Mouse (Mus musculus) limb, embryonic 13.5 days (tissue): ENCODE results near the gene Tarbp1. TPM values are rescaled to one million over a fixed set of nuclear protein-coding genes. Genes with fewer than 3 reads are reported as not detected.
"Not testable (repeated sequence)": the region's sequence is repeated elsewhere in the genome, so short reads cannot be mapped to it uniquely, and the experiment has no call there.

Experiments used
- ATAC-seq: fragments of 200-750 bp; cut with Nextera tagmentation; 2 replicates; pipeline ENCODE4 v1.8.0; 2017; ENCODE audit warnings: low read depth, moderate number of reproducible peaks, moderate TSS enrichment; ENCODE audit not compliant: low FRiP score
- H3K27ac ChIP-seq: fragments of 300-500 bp; sonication (generic); 2 replicates; pipeline ENCODE4 v1.5.1; 2015; ENCODE audit warnings: inconsistent platforms, mild to moderate bottlenecking, moderate library complexity
- H3K27me3 ChIP-seq: fragments of 300-500 bp; sonication (generic); 2 replicates; pipeline ENCODE4 v1.6.1; 2015; ENCODE audit warnings: mild to moderate bottlenecking, inconsistent platforms
- H3K36me3 ChIP-seq: fragments of 300-500 bp; sonication (generic); 2 replicates; pipeline ENCODE4 v1.6.1; 2015; ENCODE audit warnings: inconsistent platforms, mild to moderate bottlenecking, moderate library complexity
- H3K4me1 ChIP-seq: fragments of 300-500 bp; sonication (generic); 2 replicates; pipeline ENCODE4 v1.6.1; 2015; ENCODE audit warnings: inconsistent platforms
- H3K4me2 ChIP-seq: fragments of 300-500 bp; sonication (generic); replicated peaks from 2 replicates; pipeline ENCODE4 v1.6.1; 2015; ENCODE audit warnings: inconsistent platforms, mild to moderate bottlenecking, moderate library complexity
- H3K4me3 ChIP-seq: fragments of 300-500 bp; sonication (generic); 2 replicates; pipeline ENCODE4 v1.5.1; 2015; ENCODE audit warnings: moderate library complexity, mild to moderate bottlenecking, inconsistent platforms
- H3K9ac ChIP-seq: fragments of 300-500 bp; sonication (generic); 2 replicates; pipeline ENCODE4 v1.6.1; 2015; ENCODE audit warnings: mild to moderate bottlenecking, inconsistent platforms
- H3K9me3 ChIP-seq: fragments of 300-500 bp; sonication (generic); 2 replicates; pipeline ENCODE4 v1.6.1; 2016; ENCODE audit warnings: inconsistent platforms
- WGBS: fragments of 180-500 bp; shearing (Covaris S2); methylation state at CpG from one replicate; pipeline ENCODE4 v1.1.7; 2015; 5-methylcytosine and 5-hydroxymethylcytosine counted together
- polyA plus RNA-seq: library from polyadenylated mRNA; unstranded; fragments of >200 nt; fragmentation: Nextera tagmentation; extraction: Ambion mirVana; gene quantifications from 2 replicates; pipeline ENCODE4 v1.2.1, GENCODE M21; 2015

The Tarbp1 gene
- polyA plus RNA-seq, 1 experiment from 2014 or later: 2.2 TPM

DNA sequence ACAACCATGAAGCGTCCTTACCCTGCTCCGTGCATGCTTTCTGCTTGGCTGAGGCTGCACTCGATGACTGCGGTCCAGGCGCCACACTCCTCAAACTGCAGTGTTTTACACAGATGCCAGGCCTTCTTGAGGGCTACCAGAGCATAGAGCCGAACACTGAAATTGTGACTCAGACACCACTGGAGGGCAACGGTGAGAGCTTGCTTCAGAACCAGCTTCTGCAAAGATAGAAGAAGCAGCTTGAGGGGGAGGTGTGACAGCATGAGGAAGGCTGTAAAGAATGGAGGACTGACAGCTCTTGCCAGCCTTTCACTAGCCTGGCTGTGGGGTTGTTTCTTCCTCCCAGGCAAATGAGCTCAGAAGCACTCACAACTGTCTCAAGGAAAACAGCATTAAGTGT is 41.0 kb downstream of the Tarbp1 start:
- ATAC-seq: no peak
- H3K4me2 ChIP-seq: no peak overlapping the region
- no peaks in the 10 kb centered on the region for H3K4me1 ChIP-seq
- peaks cover 72% of the 10 kb centered on the region for H3K36me3 ChIP-seq
- no peak overlapping the region for H3K27ac ChIP-seq
- H3K27me3 ChIP-seq: no peaks in the 10 kb centered on the region
- no peak overlapping the region for H3K4me3 ChIP-seq
- H3K9me3 ChIP-seq: no peaks in the 10 kb centered on the region
- 85% methylated on average over 7 of the region's 7 CpGs for WGBS
- no peak overlapping the region for H3K9ac ChIP-seq

DNA sequence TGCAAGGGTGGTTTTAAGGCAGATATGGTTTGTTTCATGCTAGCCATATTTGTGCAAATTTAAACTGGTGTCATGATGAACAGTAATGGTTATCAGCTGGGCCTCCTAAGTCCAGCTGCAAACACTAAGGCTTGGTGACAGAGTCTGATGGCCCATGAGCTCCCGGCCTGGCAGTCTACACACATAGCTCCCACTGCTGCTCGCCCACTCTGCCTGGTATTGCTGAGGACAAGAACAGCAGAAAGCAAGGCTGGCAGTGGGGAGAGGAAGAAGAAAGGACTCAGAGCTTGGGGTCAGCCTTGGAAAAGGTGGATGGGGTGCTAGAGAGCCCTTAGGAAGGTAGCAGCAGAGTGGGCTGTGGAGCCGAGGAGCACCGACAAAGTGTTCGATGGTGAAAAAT is 45.2 kb downstream of the Tarbp1 start:
- ATAC-seq: no peak
- Histone ChIP-seq H3K36me3 (peaks cover 78% of the 10 kb centered on the region), H3K4me3 (no peak overlapping the region), H3K4me1 (no peaks in the 10 kb centered on the region), H3K27ac (no peak overlapping the region), H3K4me2 (no peak overlapping the region), H3K9ac (no peak overlapping the region), H3K27me3 (no peaks in the 10 kb centered on the region), H3K9me3 (no peaks in the 10 kb centered on the region)
- 92% methylated on average over 5 of the region's 5 CpGs for WGBS

DNA sequence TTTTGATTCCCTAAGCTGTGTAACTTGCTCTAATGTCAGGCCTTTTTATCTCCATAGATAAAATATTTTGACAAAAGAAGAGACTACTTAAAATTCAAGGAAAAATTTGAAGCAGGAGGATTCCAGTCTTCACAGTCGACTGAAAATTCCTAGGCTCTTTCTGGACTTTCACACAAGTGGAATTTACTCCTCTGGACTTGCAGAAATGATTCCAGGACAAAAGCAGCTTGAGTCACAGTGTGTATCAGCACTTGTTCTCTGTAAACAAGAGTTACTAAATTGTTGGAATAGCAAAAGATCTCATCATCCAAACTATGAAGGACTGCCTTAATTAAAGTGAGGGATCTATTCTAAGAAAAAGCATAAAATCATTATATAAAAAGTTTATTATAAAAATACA is 49.9 kb downstream of the Tarbp1 start:
- Histone ChIP-seq H3K36me3 (peaks cover 43% of the 10 kb centered on the region), H3K4me1 (peaks cover 13% of the 10 kb centered on the region), H3K4me3 (no peak overlapping the region), H3K9ac (no peak overlapping the region), H3K27me3 (no peaks in the 10 kb centered on the region), H3K27ac (no peak overlapping the region), H3K4me2 (no peak overlapping the region), H3K9me3 (no peaks in the 10 kb centered on the region)
- 80% methylated on average over 1 of the region's 1 CpGs for WGBS
- ATAC-seq: no peak

DNA sequence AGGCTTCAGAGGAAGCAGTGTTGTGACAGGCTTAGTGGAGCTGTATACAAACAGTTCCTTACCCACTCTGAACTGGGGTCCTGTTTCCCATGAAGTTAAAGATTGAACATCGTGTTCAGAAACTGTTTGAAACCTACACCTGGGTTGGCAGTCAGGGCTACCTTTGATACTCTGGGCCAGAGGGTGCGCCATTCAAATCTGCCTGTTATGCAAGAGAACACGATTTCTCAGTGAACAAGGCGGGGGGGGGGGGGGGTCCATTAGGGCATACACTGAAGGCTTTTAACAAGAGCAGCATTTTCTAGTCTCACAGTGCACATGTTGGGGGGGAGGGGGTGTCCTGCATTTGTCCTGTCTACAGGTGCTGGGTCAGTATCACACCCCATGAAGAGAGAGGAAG is 50.7 kb downstream of the Tarbp1 start:
- WGBS: 78% methylated on average over 4 of the region's 4 CpGs
- no peak overlapping the region for H3K4me3 ChIP-seq
- no peak overlapping the region for H3K4me2 ChIP-seq
- peaks cover 35% of the 10 kb centered on the region for H3K36me3 ChIP-seq
- no peaks in the 10 kb centered on the region for H3K27me3 ChIP-seq
- no peaks in the 10 kb centered on the region for H3K9me3 ChIP-seq
- H3K9ac ChIP-seq: no peak overlapping the region
- H3K4me1 ChIP-seq: peaks cover 13% of the 10 kb centered on the region
- no peak for ATAC-seq
- H3K27ac ChIP-seq: no peak overlapping the region

DNA sequence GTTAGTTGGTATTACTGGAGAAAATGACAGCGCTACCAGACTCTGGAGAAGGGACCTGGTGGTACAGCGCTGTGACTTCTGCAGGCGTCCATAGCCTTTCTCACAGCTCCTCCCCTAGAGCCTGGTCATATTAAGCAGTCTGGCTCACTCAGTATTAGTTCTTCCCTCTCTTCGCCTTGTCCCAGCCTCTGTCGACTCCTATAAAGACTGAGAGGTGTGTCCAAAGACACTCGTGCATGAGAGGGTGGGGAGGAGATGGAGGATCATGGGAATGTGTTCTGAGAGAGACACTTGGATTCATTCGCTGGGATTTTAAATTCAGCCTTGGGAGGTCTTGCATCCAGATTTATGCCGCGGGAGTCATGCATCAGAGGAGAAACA is 52.0 kb downstream of the Tarbp1 start:
- H3K9ac ChIP-seq: peak overlapping the region; percentile 92
- H3K36me3 ChIP-seq: peaks cover 23% of the 10 kb centered on the region
- H3K27ac ChIP-seq: peak overlapping the region; percentile 70; the same call in 1 of the 2 replicates
- ATAC-seq: peak; percentile 55
- peak overlapping the region; percentile 89 for H3K4me2 ChIP-seq
- H3K9me3 ChIP-seq: no peaks in the 10 kb centered on the region
- H3K27me3 ChIP-seq: no peaks in the 10 kb centered on the region
- 9% methylated on average over 9 of the region's 9 CpGs for WGBS
- peak overlapping the region; percentile 91 for H3K4me3 ChIP-seq
- H3K4me1 ChIP-seq: peaks cover 13% of the 10 kb centered on the region

DNA sequence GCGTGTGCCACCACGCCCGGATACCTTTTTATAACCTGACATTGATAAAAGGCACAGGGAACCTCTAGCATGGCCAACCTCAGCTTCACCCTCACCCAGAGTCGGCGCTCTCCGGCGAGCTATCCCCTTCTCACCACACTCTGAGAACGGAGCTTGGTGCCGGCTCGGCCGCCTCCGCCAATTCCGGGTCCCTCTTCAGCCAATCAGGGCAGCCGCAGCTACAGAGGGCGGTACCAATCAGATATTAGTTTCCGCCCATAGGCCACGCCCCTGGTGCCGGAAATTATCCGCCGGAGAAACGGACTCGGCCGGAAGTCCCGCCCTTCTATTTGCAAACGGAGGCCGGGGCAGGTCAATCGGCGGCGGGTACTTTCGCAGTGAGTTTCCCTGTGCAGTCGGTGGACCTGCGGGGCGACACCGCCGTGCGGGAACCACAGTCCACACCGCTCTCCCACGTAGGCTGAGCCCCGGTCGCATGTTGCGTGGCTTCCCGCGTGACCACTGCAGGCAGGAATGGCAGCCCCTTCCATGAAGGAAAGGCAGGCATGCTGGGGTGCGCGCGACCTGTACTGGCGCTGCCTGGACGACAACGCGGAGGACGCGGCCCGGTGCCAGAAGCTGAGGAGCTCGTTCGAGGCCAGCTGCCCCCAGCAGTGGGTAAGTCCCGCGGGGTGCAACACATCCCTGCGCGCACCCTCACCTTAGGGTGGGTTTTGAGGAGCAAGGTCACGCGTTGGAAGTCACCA is 52.5 kb downstream of the Tarbp1 start, which contains the start of gene Coa6:
Gene Coa6 (plus strand): TSS at position 342 of the 746 bp plus-strand sequence.
- Histone ChIP-seq H3K27ac (peak within 1 kb of the TSS; percentile 70; the same call in 1 of the 2 replicates), H3K4me3 (peak within 1 kb of the TSS; percentile 91), H3K4me2 (peak within 1 kb of the TSS; percentile 89), H3K4me1 (peaks cover 13% of the 10 kb centered on the region), H3K9ac (peak within 1 kb of the TSS; percentile 92), H3K9me3 (no peaks in the 10 kb centered on the region), H3K27me3 (no peaks in the 10 kb centered on the region), H3K36me3 (peaks cover 17% of the 10 kb centered on the region)
- peak; percentile 99 for ATAC-seq
- under 1% methylated on average over 61 of the region's 61 CpGs for WGBS

DNA sequence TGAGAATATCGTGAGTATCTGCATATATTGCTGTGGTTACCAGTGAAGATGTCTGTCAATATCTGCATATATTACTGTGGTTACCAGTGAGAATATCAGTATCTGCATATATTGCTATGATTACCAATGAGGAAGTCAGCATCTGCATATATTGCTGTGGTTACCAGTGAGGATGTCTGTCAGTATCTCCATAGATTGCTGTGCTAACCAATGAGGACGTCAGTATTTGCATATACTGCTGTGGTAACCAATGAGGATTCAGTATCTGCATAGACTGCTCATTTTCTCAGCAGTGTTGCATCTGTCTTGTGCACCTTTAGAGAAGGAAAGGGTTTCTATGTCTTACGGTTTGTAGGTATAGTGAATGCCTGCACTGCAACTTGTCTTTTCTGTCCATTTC is 54.0 kb downstream of the Tarbp1 start:
- Histone ChIP-seq H3K9me3 (no peaks in the 10 kb centered on the region), H3K27ac (no peak overlapping the region), H3K27me3 (no peaks in the 10 kb centered on the region), H3K9ac (no peak overlapping the region), H3K4me1 (peaks cover 13% of the 10 kb centered on the region), H3K4me3 (no peak overlapping the region), H3K36me3 (peaks cover 2% of the 10 kb centered on the region), H3K4me2 (no peak overlapping the region)
- 75% methylated on average over 3 of the region's 3 CpGs for WGBS
- no peak for ATAC-seq

DNA sequence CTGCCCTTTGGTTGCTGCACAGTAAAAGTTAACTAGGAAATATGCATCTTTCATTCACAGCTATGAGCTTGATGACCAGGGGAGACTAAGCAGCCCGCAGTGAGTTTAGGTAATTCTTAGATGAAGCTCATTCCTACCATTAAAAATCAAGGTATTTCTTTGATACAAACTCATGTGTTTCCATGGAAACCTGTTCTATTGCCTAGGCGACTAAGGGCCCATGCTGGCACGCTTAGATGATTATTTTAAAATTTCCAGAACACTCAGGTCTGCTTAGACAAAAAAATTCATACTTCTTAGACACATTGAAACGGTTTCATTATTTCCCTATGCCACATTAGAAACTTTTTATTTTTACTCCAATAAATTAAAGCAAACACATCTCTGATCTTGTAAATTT is 69.8 kb downstream of the Tarbp1 start:
- no peak for ATAC-seq
- Histone ChIP-seq H3K9me3 (no peaks in the 10 kb centered on the region), H3K9ac (no peak overlapping the region), H3K4me2 (no peak overlapping the region), H3K36me3 (no peaks in the 10 kb centered on the region), H3K27me3 (no peaks in the 10 kb centered on the region), H3K4me1 (no peaks in the 10 kb centered on the region), H3K27ac (no peak overlapping the region), H3K4me3 (no peak overlapping the region)
- 75% methylated on average over 4 of the region's 4 CpGs for WGBS

DNA sequence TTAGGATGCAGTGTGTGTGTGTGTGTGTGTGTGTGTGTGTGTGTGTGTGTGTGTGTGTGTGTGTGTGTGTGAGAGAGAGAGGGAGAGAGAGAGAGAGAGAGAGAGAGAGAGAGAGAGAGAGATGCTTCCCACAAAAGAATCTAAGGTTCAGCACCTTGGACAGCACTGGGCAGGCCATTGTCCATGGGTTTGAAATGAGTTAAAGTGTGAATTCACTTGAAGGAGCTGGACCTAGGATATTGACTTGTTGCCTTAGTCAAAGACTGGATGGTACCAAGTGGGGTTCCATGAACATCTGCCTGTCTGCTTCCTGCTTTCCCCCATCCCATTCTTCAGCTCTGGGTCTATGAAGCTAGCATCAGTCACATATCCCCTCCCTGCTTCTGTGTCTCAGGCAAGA is 70.3 kb downstream of the Tarbp1 start:
- not testable (repeated sequence) for H3K4me1 ChIP-seq, H3K9me3 ChIP-seq, ATAC-seq, H3K36me3 ChIP-seq, H3K9ac ChIP-seq, H3K27ac ChIP-seq, H3K27me3 ChIP-seq, H3K4me3 ChIP-seq, H3K4me2 ChIP-seq

DNA sequence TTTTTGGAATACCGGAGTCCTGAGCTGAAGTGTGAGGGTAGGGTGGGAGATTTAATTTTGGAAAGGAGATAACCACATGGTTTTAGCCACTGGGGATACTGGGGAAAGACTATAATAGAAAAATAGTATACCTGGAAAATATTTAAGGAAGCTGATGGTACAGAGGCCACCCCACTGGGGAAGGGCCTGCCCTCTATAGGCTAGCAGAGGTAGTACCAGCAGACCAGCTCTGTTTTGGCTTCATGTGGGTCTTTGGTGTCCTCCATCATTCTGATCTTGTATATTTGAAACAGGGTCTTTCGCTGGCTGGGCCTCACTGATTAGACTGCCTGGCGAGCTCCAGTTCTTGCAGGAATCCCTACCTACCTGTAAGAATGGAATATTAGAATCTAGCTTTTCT is 76.5 kb downstream of the Tarbp1 start:
- Histone ChIP-seq H3K4me2 (no peak overlapping the region), H3K27me3 (no peaks in the 10 kb centered on the region), H3K9ac (no peak overlapping the region), H3K9me3 (no peaks in the 10 kb centered on the region), H3K27ac (no peak overlapping the region), H3K36me3 (no peaks in the 10 kb centered on the region), H3K4me1 (no peaks in the 10 kb centered on the region), H3K4me3 (no peak overlapping the region)
- WGBS: 74% methylated on average over 3 of the region's 3 CpGs
- ATAC-seq: no peak

DNA sequence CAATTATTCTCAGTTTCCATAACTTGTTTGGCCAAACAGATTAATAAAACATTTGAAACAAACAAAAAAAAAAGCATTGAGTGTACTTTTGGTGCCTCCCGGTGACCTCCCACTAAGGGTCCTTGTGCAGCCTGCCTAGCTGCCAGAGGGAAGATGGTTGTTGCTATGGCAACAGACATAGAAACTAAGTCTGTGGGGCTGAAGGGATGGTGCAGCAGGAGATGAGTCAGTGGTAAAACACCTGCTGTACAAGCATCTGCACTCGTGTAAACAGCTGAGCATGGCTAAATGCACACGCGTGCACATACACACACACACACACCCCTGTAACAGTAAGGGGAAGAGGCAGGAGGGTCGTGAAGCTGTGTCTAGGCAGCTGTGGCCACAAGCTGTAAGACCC is 78.9 kb downstream of the Tarbp1 start:
- no peaks in the 10 kb centered on the region for H3K27me3 ChIP-seq
- no peak overlapping the region for H3K4me2 ChIP-seq
- H3K9me3 ChIP-seq: no peaks in the 10 kb centered on the region
- H3K4me3 ChIP-seq: no peak overlapping the region
- no peak overlapping the region for H3K27ac ChIP-seq
- H3K4me1 ChIP-seq: 0 out of 2 replicates have a peak, but pooled peaks cover 6% of the 10 kb centered on the region
- no peak for ATAC-seq
- 75% methylated on average over 5 of the region's 5 CpGs for WGBS
- H3K36me3 ChIP-seq: no peaks in the 10 kb centered on the region
- no peak overlapping the region for H3K9ac ChIP-seq

DNA sequence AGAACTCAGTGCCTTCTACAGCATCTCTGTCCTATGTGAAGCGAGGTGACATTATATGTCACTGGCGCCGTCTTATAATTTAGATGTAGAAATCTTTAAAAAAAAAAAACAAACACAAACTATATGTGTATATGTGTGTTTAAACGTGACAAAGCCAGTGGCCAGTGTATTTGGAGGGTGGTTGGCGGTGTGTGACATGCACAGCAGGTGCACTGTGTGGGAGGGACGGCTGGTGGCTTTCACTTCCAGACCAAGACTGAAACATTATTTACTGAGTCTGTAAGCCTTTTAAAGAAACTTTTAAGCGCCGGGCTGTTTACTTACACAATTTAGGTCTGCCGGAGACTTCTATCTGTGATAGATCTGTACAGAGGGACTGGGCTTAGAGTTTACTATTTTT is 79.5 kb downstream of the Tarbp1 start:
- Histone ChIP-seq H3K36me3 (no peaks in the 10 kb centered on the region), H3K27ac (no peak overlapping the region), H3K4me1 (0 out of 2 replicates have a peak, but pooled peaks cover 6% of the 10 kb centered on the region), H3K4me2 (no peak overlapping the region), H3K9me3 (no peaks in the 10 kb centered on the region), H3K4me3 (no peak overlapping the region), H3K9ac (no peak overlapping the region), H3K27me3 (no peaks in the 10 kb centered on the region)
- 84% methylated on average over 9 of the region's 9 CpGs for WGBS
- ATAC-seq: no peak

DNA sequence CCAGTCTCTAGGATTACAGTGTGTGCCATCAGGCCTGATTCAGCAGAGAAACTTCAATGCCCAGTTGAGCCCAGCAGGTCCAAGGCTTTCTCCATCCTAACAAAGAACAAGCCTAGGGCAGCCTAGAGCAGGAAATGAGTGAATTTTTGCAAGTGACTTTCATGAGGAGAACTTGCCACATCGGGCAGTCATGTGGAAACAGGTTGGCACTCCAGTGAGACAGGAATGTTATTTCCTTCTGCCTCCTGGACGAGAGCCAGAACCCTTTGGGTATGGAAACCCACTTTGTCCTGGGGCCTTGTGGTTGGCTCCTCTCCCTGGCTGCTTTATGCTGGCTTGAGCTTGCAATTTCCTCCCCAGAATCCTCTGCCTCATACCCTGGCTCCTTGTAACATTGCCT is 83.3 kb downstream of the Tarbp1 start:
- no peaks in the 10 kb centered on the region for H3K36me3 ChIP-seq
- 0 out of 2 replicates have a peak, but pooled peaks have one; percentile 11 for ATAC-seq
- H3K4me1 ChIP-seq: 0 out of 2 replicates have a peak, but pooled peaks cover 6% of the 10 kb centered on the region
- no peak overlapping the region for H3K9ac ChIP-seq
- H3K27ac ChIP-seq: no peak overlapping the region; the same call in 1 of the 2 replicates
- H3K4me3 ChIP-seq: no peak overlapping the region
- H3K4me2 ChIP-seq: no peak overlapping the region
- no peaks in the 10 kb centered on the region for H3K9me3 ChIP-seq
- WGBS: 59% methylated on average over 2 of the region's 2 CpGs
- H3K27me3 ChIP-seq: no peaks in the 10 kb centered on the region
